7 mouse cellular contexts compared by ENCODE assay signal in genomic region chr14:103650413-103651101, GRCm38 (mm10). TPM values are rescaled to one million over a fixed set of nuclear protein-coding genes. Genes with fewer than 3 reads are reported as not detected.
A peak's percentile ranks its signal among the peaks of the same experiment; 100 is the strongest.
DNase-seq lines count a peak whose midpoint lies in the region; ATAC-seq and TF ChIP-seq lines count a peak whose summit lies in the region.

No protein-coding gene starts in this region.

- no peaks in the 10 kb centered on the region for H3K79me2 ChIP-seq in liver, adult 2 months (ENCODE audit: control insufficient read depth, insufficient read depth, low read length)

- TF ChIP-seq CTCF in liver, adult 2 months (IDR thresholded peaks at IDR 0.05; ENCODE audit: low read depth, low read length): no peak
- no peak for TF ChIP-seq CTCF in midbrain, postnatal 0 days (IDR thresholded peaks at IDR 0.05)

- peak overlapping the region; percentile 85 for H3K4me3 ChIP-seq in heart, embryonic 10.5 days
- peak overlapping the region; percentile 63 for H3K4me3 ChIP-seq in liver, adult 2 months (ENCODE audit: insufficient read depth, low read depth, low read length)
- H3K4me3 ChIP-seq in midbrain, postnatal 0 days (ENCODE audit: low read depth, low read length): peak overlapping the region; percentile 98

- H3K27ac ChIP-seq in heart, embryonic 10.5 days: peak overlapping the region; percentile 77
- no peak overlapping the region for H3K27ac ChIP-seq in liver, adult 2 months (replicated peaks; ENCODE audit: insufficient read depth, low read depth, low read length)
- H3K27ac ChIP-seq in midbrain, postnatal 0 days (ENCODE audit: low read depth, low read length): peak overlapping the region; percentile 98

- peak; percentile 51 for DNase-seq in adrenal gland, postnatal 10 days
- DNase-seq in cerebellum, postnatal 4 days (ENCODE audit: low spot score in 2 of 2): peak; percentile 34 to 69
- no peak for DNase-seq in heart, embryonic 10.5 days (ENCODE audit: low spot score)
- peak; percentile 59 for DNase-seq in kidney, adult 9 months
- DNase-seq in liver, adult 2 months (ENCODE audit: extremely low read depth, low read depth, low spot score): no peak
- DNase-seq in midbrain, postnatal 0 days (ENCODE audit: low spot score): peak; percentile 76
- peak; percentile 51 to 78 for DNase-seq in spleen, postnatal 10 days (ENCODE audit: low spot score in 2 of 2)

- ATAC-seq in midbrain, postnatal 0 days (ENCODE audit: low FRiP score): peak; percentile 75

- H3K27me3 ChIP-seq in heart, embryonic 10.5 days (ENCODE audit: insufficient read depth, poor library complexity, severe bottlenecking): peaks cover 30% of the 10 kb centered on the region
- H3K27me3 ChIP-seq in liver, adult 2 months (ENCODE audit: control insufficient read depth, insufficient read depth, low read length): peaks cover 14% of the 10 kb centered on the region
- no peaks in the 10 kb centered on the region for H3K27me3 ChIP-seq in midbrain, postnatal 0 days (ENCODE audit: insufficient read depth, low read length)

- no peak for TF ChIP-seq POLR2A in liver, adult 2 months (IDR thresholded peaks at IDR 0.05; ENCODE audit: extremely low read depth, insufficient read depth, low read length)

- H3K36me3 ChIP-seq in heart, embryonic 10.5 days: no peaks in the 10 kb centered on the region
- no peaks in the 10 kb centered on the region for H3K36me3 ChIP-seq in liver, adult 2 months (ENCODE audit: control insufficient read depth, insufficient read depth, low read length)
- no peaks in the 10 kb centered on the region for H3K36me3 ChIP-seq in midbrain, postnatal 0 days (ENCODE audit: insufficient read depth, low read length)

- H3K9ac ChIP-seq in liver, adult 2 months (ENCODE audit: low read depth, low read length): peak overlapping the region; percentile 44
- H3K9ac ChIP-seq in midbrain, postnatal 0 days (replicated peaks; ENCODE audit: low read length, poor library complexity, severe bottlenecking): peak overlapping the region; percentile 99

- peak overlapping the region; percentile 69 for H3K4me2 ChIP-seq in midbrain, postnatal 0 days (ENCODE audit: low read depth, low read length, poor library complexity, severe bottlenecking)

- H3K4me1 ChIP-seq in heart, embryonic 10.5 days: peaks cover 9% of the 10 kb centered on the region; the same call in 1 of the 2 replicates
- no peaks in the 10 kb centered on the region; the same call in 1 of the 2 replicates for H3K4me1 ChIP-seq in liver, adult 2 months (ENCODE audit: control insufficient read depth, insufficient read depth, low read length)
- H3K4me1 ChIP-seq in midbrain, postnatal 0 days (ENCODE audit: insufficient read depth, low read length): peaks cover 8% of the 10 kb centered on the region; the same call in 1 of the 2 replicates

- WGBS in heart, embryonic 10.5 days: under 1% methylated on average over 67 of the region's 67 CpGs
- WGBS in liver, adult 2 months: 2% methylated on average over 61 of the region's 67 CpGs
- 0% methylated on average over 50 of the region's 67 CpGs for WGBS in midbrain, postnatal 0 days

- H3K9me3 ChIP-seq in heart, embryonic 10.5 days: no peaks in the 10 kb centered on the region
- no peaks in the 10 kb centered on the region for H3K9me3 ChIP-seq in midbrain, postnatal 0 days (ENCODE audit: low read length)

RNA-seq across cellular contexts. Expression of gene Slain1, which starts 0.5 kb away (rescaled TPM):
- 1 to 10 TPM; 1.5 to 1.8 TPM for total RNA-seq in adrenal gland, postnatal 10 days (2021)
- polyA plus RNA-seq in heart, embryonic 10.5 days (2016; fragmentation: Nextera tagmentation; extraction: Ambion mirVana): 0.43 and 1.0 TPM in 2 replicates
- 0.09 and 0.20 TPM in 2 replicates for total RNA-seq in liver, adult 2 months (2014; rRNA removed)
- 0.21 and 0.31 TPM in 2 replicates for polyA plus RNA-seq in liver, adult 2 months (2012; rRNA removed)
- total RNA-seq in midbrain, postnatal 0 days (2014; rRNA removed): 70.0 and 89.7 TPM in 2 replicates
- polyA plus RNA-seq in midbrain, postnatal 0 days (2015; fragmentation: Nextera tagmentation; extraction: Ambion mirVana): 16.6 and 20.3 TPM in 2 replicates

Comparison
In these comparisons a context has a peak if more than half of its experiments do, and no peak if none do; other contexts are left out.
1. DNase-seq: peak in adrenal gland, postnatal 10 days (single experiment), cerebellum, postnatal 4 days (2 of 2), kidney, adult 9 months (single experiment), midbrain, postnatal 0 days (single experiment) and spleen, postnatal 10 days (2 of 2); none in heart, embryonic 10.5 days (single experiment) and liver, adult 2 months (single experiment).
2. RNA of gene Slain1, which starts 0.5 kb away (total RNA-seq): 70.0 to 89.7 TPM in midbrain, postnatal 0 days; 1.5 to 1.8 TPM in adrenal gland, postnatal 10 days and 0.09 to 0.20 TPM in liver, adult 2 months; every median in the first group is over 10 times any median in the second.
3. Peak in every context shown above with its lines, with median percentiles within 50 percentile points of each other: H3K4me3 ChIP-seq.